Mouse (Mus musculus): ENCODE measurements around the gene Esrp2. TPM values are rescaled to one million over a fixed set of nuclear protein-coding genes. Genes with fewer than 3 reads are reported as not detected.

Gene Esrp2
- total and polyA plus RNA-seq, 3 experiments: not detected

DNA sequence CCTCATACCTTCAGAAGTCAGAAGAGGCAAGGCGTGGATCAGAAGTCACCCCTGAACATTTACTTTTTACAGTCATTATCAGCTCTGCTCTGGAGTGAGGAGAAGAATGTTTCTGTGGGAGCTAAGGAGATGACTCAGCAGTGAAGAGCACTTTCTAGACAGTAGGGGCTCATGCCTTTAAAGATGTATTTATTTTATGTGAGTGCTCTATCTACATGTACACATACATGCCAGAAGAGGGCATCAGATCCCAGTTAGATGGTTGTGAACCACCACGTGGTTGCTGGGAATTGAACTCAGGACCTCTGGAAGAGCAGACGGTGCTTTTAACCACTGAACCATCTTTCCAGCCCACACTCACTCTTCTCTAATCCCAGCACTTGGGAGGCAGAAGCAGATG is 9.7 kb downstream of the Esrp2 start:
- no peak overlapping the region for H3K4me3 ChIP-seq (ENCODE audit: low read depth, low read length)
- ATAC-seq (ENCODE audit: extremely low read depth, insufficient number of reproducible peaks, low FRiP score, poor library complexity, severe bottlenecking): no peak
- no peak for DNase-seq (ENCODE audit: low spot score)
- peaks cover 9% of the 10 kb centered on the region for H3K4me1 ChIP-seq (ENCODE audit: insufficient read depth, low read depth, low read length)
- H3K27me3 ChIP-seq (ENCODE audit: insufficient read depth, low read length): no peaks in the 10 kb centered on the region
- H3K36me3 ChIP-seq (replicated peaks): peaks cover 84% of the 10 kb centered on the region
- no peak for TF ChIP-seq GATA2 (IDR thresholded peaks at IDR 0.05; ENCODE audit: borderline replicate concordance, low read depth, low read length)
- TF ChIP-seq TAL1 (conservative IDR thresholded peaks at IDR 0.05; ENCODE audit: low read depth, low read length): no peak
- TF ChIP-seq GATA1 (IDR thresholded peaks at IDR 0.05; ENCODE audit: borderline replicate concordance, low read length): no peak
- no peak for TF ChIP-seq CTCF (IDR thresholded peaks at IDR 0.05; ENCODE audit: low read depth, low read length)
- no peak for TF ChIP-seq POLR2AphosphoS5 (IDR thresholded peaks at IDR 0.05; ENCODE audit: insufficient replicate concordance, low read depth, low read length)
- H3K9me3 ChIP-seq (replicated peaks): no peaks in the 10 kb centered on the region

DNA sequence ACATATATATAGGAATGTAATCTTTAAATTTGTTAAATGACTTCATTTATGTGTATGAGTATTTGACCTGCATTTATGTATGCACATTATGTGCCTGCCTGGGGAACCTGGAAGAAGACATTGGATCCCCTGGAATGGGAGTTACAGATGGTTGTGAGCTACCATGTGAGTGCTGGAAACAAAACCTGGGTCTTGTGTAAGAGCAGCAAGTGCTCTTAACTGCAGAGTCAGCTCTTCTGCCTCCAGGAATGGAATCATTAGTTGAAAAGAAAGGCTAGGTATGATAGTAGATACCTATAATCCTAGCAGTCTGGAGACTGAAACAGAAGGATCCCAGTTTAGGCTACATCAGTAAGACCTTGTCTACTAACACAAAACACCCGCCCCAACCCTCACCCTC is 10.7 kb downstream of the Esrp2 start:
- Histone ChIP-seq H3K9me3 (replicated peaks) (no peaks in the 10 kb centered on the region), H3K36me3 (replicated peaks) (peaks cover 83% of the 10 kb centered on the region), H3K4me1 (ENCODE audit: insufficient read depth, low read depth, low read length) (peaks cover 4% of the 10 kb centered on the region), H3K4me3 (ENCODE audit: low read depth, low read length) (no peak overlapping the region), H3K27me3 (ENCODE audit: insufficient read depth, low read length) (no peaks in the 10 kb centered on the region)
- no peak for ATAC-seq (ENCODE audit: extremely low read depth, insufficient number of reproducible peaks, low FRiP score, poor library complexity, severe bottlenecking)
- TF ChIP-seq CTCF (IDR thresholded peaks at IDR 0.05; ENCODE audit: low read depth, low read length): no peak
- no peak for TF ChIP-seq GATA2 (IDR thresholded peaks at IDR 0.05; ENCODE audit: borderline replicate concordance, low read depth, low read length)
- no peak for TF ChIP-seq GATA1 (IDR thresholded peaks at IDR 0.05; ENCODE audit: borderline replicate concordance, low read length)
- TF ChIP-seq TAL1 (conservative IDR thresholded peaks at IDR 0.05; ENCODE audit: low read depth, low read length): no peak
- TF ChIP-seq POLR2AphosphoS5 (IDR thresholded peaks at IDR 0.05; ENCODE audit: insufficient replicate concordance, low read depth, low read length): no peak
- no peak for DNase-seq (ENCODE audit: low spot score)

DNA sequence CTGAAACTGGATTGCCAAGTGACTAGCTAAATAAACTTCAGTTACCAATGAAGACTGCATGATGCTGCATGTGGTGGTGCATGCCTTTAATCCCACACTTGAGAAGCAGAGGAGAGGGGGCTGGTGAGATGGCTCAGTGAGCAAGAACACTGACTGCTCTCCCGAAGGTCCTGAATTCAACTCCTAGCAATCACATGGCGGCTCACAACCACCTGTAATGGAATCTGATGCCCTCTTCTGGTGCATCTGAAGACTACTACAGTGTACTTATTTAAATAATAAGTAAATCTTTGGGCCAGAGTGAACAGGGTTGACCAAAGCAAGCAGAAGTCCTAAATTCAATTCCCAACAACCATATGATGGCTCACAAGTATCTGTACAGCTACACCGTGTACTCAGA is 13.3 kb downstream of the Esrp2 start:
- Histone ChIP-seq H3K4me1 (ENCODE audit: insufficient read depth, low read depth, low read length) (peaks cover 4% of the 10 kb centered on the region), H3K4me3 (ENCODE audit: low read depth, low read length) (no peak overlapping the region), H3K9me3 (replicated peaks) (no peaks in the 10 kb centered on the region), H3K36me3 (replicated peaks) (peaks cover 80% of the 10 kb centered on the region), H3K27me3 (ENCODE audit: insufficient read depth, low read length) (no peaks in the 10 kb centered on the region)
- ATAC-seq (ENCODE audit: extremely low read depth, insufficient number of reproducible peaks, low FRiP score, poor library complexity, severe bottlenecking) (no peak), DNase-seq (ENCODE audit: low spot score) (no peak)
- no peak for TF ChIP-seq GATA2 (IDR thresholded peaks at IDR 0.05; ENCODE audit: borderline replicate concordance, low read depth, low read length)
- no peak for TF ChIP-seq GATA1 (IDR thresholded peaks at IDR 0.05; ENCODE audit: borderline replicate concordance, low read length)
- no peak for TF ChIP-seq POLR2AphosphoS5 (IDR thresholded peaks at IDR 0.05; ENCODE audit: insufficient replicate concordance, low read depth, low read length)
- no peak for TF ChIP-seq TAL1 (conservative IDR thresholded peaks at IDR 0.05; ENCODE audit: low read depth, low read length)
- TF ChIP-seq CTCF (IDR thresholded peaks at IDR 0.05; ENCODE audit: low read depth, low read length): no peak

DNA sequence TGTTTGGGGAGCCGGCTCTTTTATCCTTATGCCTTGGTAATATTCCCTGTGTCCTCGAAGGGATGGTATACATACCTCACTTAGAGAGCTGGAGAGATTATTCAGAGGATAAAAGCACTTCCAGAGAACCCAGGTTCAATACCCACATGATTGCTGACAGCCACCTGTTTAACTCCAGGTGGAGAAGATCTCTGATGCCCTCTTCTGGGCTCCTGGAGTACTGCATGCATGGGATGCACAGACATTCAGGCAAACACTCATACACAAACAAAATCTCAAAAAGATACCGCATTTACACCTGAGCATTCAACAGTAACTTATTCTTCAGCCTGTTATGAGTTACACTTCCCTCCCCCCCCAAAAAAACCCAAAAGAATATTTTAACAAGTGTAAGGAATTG is 20.9 kb downstream of the Esrp2 start:
- Histone ChIP-seq H3K4me1 (ENCODE audit: insufficient read depth, low read depth, low read length) (no peaks in the 10 kb centered on the region), H3K9me3 (replicated peaks) (no peaks in the 10 kb centered on the region), H3K27me3 (ENCODE audit: insufficient read depth, low read length) (no peaks in the 10 kb centered on the region), H3K4me3 (ENCODE audit: low read depth, low read length) (no peak overlapping the region), H3K36me3 (replicated peaks) (peaks cover 69% of the 10 kb centered on the region)
- TF ChIP-seq CTCF (IDR thresholded peaks at IDR 0.05; ENCODE audit: low read depth, low read length) (peak; percentile 75), TAL1 (conservative IDR thresholded peaks at IDR 0.05; ENCODE audit: low read depth, low read length) (no peak)
- ATAC-seq (ENCODE audit: extremely low read depth, insufficient number of reproducible peaks, low FRiP score, poor library complexity, severe bottlenecking) (no peak), DNase-seq (ENCODE audit: low spot score) (no peak)

DNA sequence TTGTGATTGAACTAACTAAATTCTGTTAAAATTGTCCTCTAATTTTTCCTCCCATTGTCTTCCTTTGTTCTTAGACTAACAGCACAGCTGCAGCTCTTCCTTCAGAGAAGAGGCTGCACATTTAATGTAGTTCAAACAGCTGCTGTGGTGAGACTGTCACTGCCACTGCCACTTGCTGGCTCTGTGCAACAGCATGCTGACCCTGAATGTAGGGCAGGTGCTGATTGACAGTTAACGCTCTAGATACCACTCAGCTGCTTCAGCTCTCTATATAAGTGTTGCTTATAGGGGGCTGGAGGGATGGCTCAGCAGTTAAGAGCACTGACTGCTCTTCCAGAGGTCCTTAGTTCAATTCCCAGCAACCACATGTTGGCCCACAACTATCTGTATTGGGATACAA is 24.3 kb downstream of the Esrp2 start:
- no peak for DNase-seq (ENCODE audit: low spot score)

DNA sequence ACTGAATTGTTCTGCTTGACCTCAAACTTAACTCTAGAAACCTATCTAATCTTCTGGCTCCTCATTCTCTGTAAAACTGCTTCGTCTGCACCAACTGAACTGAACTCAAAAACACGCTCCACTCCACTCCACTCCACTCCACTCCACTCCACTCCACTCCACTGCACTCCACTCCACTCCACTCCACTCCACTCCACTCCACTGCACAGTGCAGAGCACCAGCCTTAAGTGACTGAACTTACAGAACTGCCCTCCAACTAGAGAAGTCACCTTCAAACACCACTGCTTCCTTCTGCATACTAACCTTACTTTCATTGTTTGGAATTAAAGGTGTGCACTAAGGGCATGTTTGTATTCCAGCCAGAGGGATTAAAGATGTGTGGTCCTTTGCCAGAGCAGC is 24.7 kb downstream of the Esrp2 start:
- no peaks in the 10 kb centered on the region for H3K9me3 ChIP-seq (replicated peaks)
- no peaks in the 10 kb centered on the region for H3K4me1 ChIP-seq (ENCODE audit: insufficient read depth, low read depth, low read length)
- no peaks in the 10 kb centered on the region for H3K27me3 ChIP-seq (ENCODE audit: insufficient read depth, low read length)
- TF ChIP-seq TAL1 (conservative IDR thresholded peaks at IDR 0.05; ENCODE audit: low read depth, low read length) (no peak), GATA2 (IDR thresholded peaks at IDR 0.05; ENCODE audit: borderline replicate concordance, low read depth, low read length) (no peak), POLR2AphosphoS5 (IDR thresholded peaks at IDR 0.05; ENCODE audit: insufficient replicate concordance, low read depth, low read length) (no peak), CTCF (IDR thresholded peaks at IDR 0.05; ENCODE audit: low read depth, low read length) (no peak), GATA1 (IDR thresholded peaks at IDR 0.05; ENCODE audit: borderline replicate concordance, low read length) (no peak)
- H3K4me3 ChIP-seq (ENCODE audit: low read depth, low read length): no peak overlapping the region
- ATAC-seq (ENCODE audit: extremely low read depth, insufficient number of reproducible peaks, low FRiP score, poor library complexity, severe bottlenecking) (no peak), DNase-seq (ENCODE audit: low spot score) (no peak)
- H3K36me3 ChIP-seq (replicated peaks): peaks cover 73% of the 10 kb centered on the region

More for the DNA sequence above, 24.3 kb downstream of the Esrp2 start:
- no peak for ATAC-seq (ENCODE audit: extremely low read depth, insufficient number of reproducible peaks, low FRiP score, poor library complexity, severe bottlenecking)
- Histone ChIP-seq H3K36me3 (replicated peaks) (peaks cover 75% of the 10 kb centered on the region), H3K9me3 (replicated peaks) (no peaks in the 10 kb centered on the region), H3K4me3 (ENCODE audit: low read depth, low read length) (no peak overlapping the region), H3K27me3 (ENCODE audit: insufficient read depth, low read length) (no peaks in the 10 kb centered on the region), H3K4me1 (ENCODE audit: insufficient read depth, low read depth, low read length) (no peaks in the 10 kb centered on the region)
- no peak for TF ChIP-seq TAL1 (conservative IDR thresholded peaks at IDR 0.05; ENCODE audit: low read depth, low read length)
- no peak for TF ChIP-seq CTCF (IDR thresholded peaks at IDR 0.05; ENCODE audit: low read depth, low read length)
- no peak for TF ChIP-seq GATA2 (IDR thresholded peaks at IDR 0.05; ENCODE audit: borderline replicate concordance, low read depth, low read length)
- no peak for TF ChIP-seq POLR2AphosphoS5 (IDR thresholded peaks at IDR 0.05; ENCODE audit: insufficient replicate concordance, low read depth, low read length)
- TF ChIP-seq GATA1 (IDR thresholded peaks at IDR 0.05; ENCODE audit: borderline replicate concordance, low read length): no peak

DNA sequence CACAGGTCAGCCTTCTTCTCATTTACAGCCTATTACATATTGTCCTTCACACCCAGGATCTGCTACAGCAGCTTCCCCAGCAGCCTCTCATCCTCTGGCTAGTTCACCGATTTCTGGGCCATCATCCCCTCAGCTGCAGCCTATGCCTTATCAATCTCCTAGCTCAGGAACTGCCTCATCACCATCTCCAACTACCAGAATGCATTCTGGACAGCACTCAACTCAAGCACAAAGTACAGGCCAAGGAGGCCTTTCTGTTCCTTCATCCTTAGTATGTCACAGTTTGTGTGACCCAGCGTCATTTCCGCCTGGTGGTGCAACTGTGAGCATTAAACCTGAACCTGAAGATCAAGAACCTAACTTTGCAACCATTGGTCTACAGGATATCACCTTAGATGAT is 28.0 kb downstream of the Esrp2 start:
- no peaks in the 10 kb centered on the region for H3K4me1 ChIP-seq (ENCODE audit: insufficient read depth, low read depth, low read length)
- ATAC-seq (ENCODE audit: extremely low read depth, insufficient number of reproducible peaks, low FRiP score, poor library complexity, severe bottlenecking) (no peak), DNase-seq (ENCODE audit: low spot score) (no peak)
- TF ChIP-seq GATA2 (IDR thresholded peaks at IDR 0.05; ENCODE audit: borderline replicate concordance, low read depth, low read length) (no peak), CTCF (IDR thresholded peaks at IDR 0.05; ENCODE audit: low read depth, low read length) (no peak), POLR2AphosphoS5 (IDR thresholded peaks at IDR 0.05; ENCODE audit: insufficient replicate concordance, low read depth, low read length) (no peak), GATA1 (IDR thresholded peaks at IDR 0.05; ENCODE audit: borderline replicate concordance, low read length) (no peak)
- no peaks in the 10 kb centered on the region for H3K9me3 ChIP-seq (replicated peaks)
- no peaks in the 10 kb centered on the region for H3K27me3 ChIP-seq (ENCODE audit: insufficient read depth, low read length)
- H3K4me3 ChIP-seq (ENCODE audit: low read depth, low read length): no peak overlapping the region
- H3K36me3 ChIP-seq (replicated peaks): peaks cover 75% of the 10 kb centered on the region

All from G1E (cell line).